Mouse (Mus musculus): ENCODE data around the gene Rps19. TPM values are rescaled to one million over a fixed set of nuclear protein-coding genes. Genes with fewer than 3 reads are reported as not detected.

Gene Rps19
- polyA plus RNA-seq (2012; rRNA removed; ENCODE audit: low replicate concordance) = 631 and 672 TPM in 2 replicates

DNA sequence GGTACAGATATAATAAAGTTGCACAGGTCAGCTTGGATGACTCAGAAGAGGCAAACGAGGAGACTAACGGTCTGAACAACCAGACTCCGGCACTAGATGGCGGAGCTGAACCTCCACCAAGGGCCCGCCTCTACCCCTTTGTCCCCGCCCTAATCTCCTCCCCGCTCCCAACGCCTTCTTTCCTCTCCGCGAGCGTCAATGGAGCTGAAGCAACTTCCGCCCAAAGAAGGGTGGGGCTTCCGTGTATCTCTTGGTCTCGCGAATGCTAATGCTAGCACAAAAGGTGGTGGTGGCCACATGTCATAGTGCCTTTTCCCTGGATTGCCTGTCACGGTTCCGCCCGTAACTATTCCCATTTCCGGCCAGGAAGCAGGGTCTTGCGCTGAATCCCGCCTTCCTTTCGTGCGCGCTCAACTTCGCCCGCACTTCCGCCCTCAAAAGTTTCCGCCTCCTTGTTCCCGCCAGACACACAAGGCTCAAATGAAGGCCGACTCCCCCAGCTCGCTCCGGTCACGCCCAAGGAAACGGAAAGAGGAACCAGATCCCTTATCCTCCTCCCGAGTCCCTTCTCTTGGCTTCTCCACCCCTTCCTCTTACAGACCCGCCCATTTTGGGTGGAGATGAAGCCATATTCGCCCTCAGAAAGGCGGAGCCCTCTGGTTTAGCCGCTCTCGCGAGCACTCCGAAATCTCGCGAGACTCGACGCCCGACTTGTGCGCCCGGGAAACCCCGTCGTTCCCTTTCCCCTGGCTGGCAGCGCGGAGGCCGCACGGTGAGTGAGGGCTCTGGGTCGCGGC lies at the start of gene Rps19:
Gene Rps19, plus strand, starts transcription at position 476 of the 797 bp plus-strand sequence.

DNA sequence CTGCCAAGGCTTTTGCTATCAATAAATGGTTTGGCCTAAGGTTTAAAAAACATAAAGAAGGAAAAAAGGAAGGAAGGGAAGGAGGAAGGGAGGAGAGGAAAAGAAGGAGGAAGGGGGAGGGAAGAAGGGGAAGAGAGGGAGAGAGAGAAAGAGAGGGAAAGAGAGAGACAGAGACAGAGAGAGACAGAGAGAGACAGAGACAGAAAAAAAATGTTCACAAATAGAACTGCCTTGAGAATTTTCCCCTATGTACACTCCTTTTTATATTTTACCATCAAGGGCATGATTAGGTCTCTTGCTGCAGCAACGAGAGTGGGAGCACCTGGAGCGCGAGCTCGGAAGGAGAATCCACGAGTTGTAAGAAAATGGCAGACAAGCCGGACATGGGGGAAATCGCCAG lies 22.3 kb upstream of the Rps19 start, which contains the start of gene Gm9844:
Gene Gm9844, plus strand, starts transcription at position 301 of the 400 bp plus-strand sequence.

DNA sequence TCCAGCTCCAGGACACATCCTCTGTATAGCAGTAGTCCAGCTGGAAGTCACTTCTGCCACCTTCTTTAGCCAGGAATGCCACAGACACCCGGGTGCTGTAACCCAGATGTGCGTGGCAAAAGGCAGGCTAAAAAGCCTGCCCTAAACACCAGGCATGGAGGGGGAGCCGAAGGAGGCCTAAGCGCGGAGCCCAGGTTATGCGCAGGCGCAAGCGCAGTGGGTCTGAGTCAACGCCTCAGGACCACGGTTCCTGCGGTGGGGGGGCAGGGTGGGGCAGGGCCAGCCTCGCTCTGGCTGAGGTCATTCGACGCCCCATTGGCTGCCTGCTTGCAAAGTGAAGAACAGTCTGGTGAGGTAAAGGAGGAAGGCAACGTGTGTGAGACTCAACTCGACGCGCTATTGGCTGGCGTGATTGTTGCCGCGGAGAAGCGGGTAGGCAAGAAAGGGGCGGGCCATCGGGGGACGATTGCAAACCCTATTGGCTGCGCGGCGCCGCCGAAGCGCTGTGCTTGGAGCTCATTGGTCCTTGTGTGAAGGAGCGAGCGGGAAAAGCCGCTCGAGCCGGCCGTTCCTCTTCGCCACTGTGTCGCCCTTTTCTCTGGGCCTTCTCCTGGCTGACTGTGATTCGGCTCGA lies 14.5 kb upstream of the Rps19 start, which contains the start of the genes Lypd4 and Dmrtc2:
Gene Lypd4, minus strand, starts transcription at position 410 of the 634 bp plus-strand sequence.
Gene Dmrtc2, plus strand, starts transcription at position 526 of the 634 bp plus-strand sequence.

DNA sequence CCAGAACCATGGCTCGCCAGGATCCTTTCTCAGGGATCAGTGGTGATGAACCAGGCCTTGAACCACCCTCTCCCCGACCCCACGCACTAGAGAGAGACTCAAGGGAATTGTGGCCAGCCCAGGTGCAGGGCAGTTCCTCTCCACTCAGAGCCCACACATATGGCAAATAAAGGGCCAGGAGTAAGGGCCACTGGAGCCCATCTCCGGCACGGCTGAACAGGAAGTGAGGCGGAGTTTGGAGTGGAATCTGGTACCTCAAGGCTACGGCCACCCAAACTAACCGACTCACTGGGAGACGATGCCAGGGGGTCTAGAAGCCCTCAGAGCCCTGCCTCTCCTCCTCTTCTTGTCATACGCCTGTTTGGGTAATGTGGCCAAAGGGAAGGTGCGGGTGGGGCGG lies 13.1 kb downstream of the Rps19 start, which contains the start of gene Cd79a:
Gene Cd79a, plus strand, starts transcription at position 158 of the 400 bp plus-strand sequence.

DNA sequence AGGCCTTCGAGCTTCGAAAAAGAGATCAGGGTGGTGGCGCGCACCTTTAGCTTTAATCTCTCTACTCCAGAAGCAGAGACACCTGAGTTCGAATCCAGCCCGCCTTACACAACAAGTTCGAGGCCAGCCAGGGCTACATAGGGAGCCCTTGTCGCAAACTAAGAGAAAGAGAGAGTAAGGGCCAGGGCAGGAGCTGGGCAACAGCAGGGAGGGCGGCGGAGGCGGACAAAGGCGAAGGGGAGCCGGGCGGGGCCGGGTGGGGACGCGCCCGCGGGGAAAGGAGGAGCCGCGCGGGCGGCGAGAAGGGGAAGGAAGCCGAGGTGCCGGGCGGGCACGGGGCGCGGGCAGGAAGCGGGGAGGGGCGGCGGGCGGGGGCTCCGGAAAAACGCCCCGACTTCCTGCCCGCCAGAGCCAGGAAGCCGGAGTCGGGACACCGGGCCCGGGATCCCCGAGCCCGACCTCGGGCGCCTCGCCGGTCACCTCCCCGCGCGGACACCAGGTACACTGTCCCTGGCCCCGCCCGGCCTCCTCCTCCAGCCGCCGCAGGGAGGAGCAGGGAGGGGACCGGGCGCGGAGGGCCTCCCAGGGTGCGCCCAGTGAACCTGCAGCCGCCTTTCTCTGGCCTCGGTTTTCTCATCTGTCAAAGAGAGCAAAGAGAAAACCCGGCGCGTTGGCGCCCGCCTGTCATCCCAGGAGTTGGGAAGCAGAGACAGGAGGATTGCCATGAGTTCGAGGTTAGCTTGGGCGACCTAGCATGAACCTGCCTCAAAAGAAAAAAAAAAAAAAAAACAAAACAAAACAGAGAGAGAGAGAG lies 18.7 kb downstream of the Rps19 start, which contains the start of gene Arhgef1:
Gene Arhgef1, plus strand, starts transcription at position 283 of the 814 bp plus-strand sequence.

Other genes starting within 250 kb of the Rps19 start
- gene Lypd3, start 247.8 kb upstream of the Rps19 start, polyA plus RNA-seq (2012; rRNA removed; ENCODE audit: low replicate concordance) = 7.3 and 8.8 TPM in 2 replicates
- gene Tex101, start 207.7 kb upstream of the Rps19 start, polyA plus RNA-seq (2012; rRNA removed; ENCODE audit: low replicate concordance) = not detected in 2 replicates
- gene BC049730, start 175.1 kb upstream of the Rps19 start, polyA plus RNA-seq (2012; rRNA removed; ENCODE audit: low replicate concordance) = not detected in 2 replicates
- gene Gm4763, start 157.5 kb upstream of the Rps19 start, polyA plus RNA-seq (2012; rRNA removed; ENCODE audit: low replicate concordance) = not detected in 2 replicates
- gene Cd177, start 124.1 kb upstream of the Rps19 start, polyA plus RNA-seq (2012; rRNA removed; ENCODE audit: low replicate concordance) = 0.41 and 0.66 TPM in 2 replicates
- gene Ceacam10, start 107.2 kb upstream of the Rps19 start, polyA plus RNA-seq (2012; rRNA removed; ENCODE audit: low replicate concordance) = 0.19 and 0.30 TPM in 2 replicates
- 2.9 and 4.6 TPM in 2 replicates for gene Gm9844, start 22.2 kb upstream of the Rps19 start, polyA plus RNA-seq (2012; rRNA removed; ENCODE audit: low replicate concordance)
- gene Lypd4, start 14.4 kb upstream of the Rps19 start, polyA plus RNA-seq (2012; rRNA removed; ENCODE audit: low replicate concordance) = 0.23 TPM in 1 of 2 replicates, not detected in the other
- gene Dmrtc2, start 14.3 kb upstream of the Rps19 start, polyA plus RNA-seq (2012; rRNA removed; ENCODE audit: low replicate concordance) = 0.09 TPM in 1 of 2 replicates, not detected in the other
- 227 and 413 TPM in 2 replicates for gene Cd79a, start 13.0 kb downstream of the Rps19 start, polyA plus RNA-seq (2012; rRNA removed; ENCODE audit: low replicate concordance)
- 431 and 893 TPM in 2 replicates for gene Arhgef1, start 18.5 kb downstream of the Rps19 start, polyA plus RNA-seq (2012; rRNA removed; ENCODE audit: low replicate concordance)
- not detected in 2 replicates for gene Gm4881, start 60.1 kb downstream of the Rps19 start, polyA plus RNA-seq (2012; rRNA removed; ENCODE audit: low replicate concordance)
- 616 and 766 TPM in 2 replicates for gene Rabac1, start 88.4 kb downstream of the Rps19 start, polyA plus RNA-seq (2012; rRNA removed; ENCODE audit: low replicate concordance)
- gene Atp1a3, start 121.6 kb downstream of the Rps19 start, polyA plus RNA-seq (2012; rRNA removed; ENCODE audit: low replicate concordance) = 17.6 and 20.0 TPM in 2 replicates
- gene Grik5, start 188.0 kb downstream of the Rps19 start, polyA plus RNA-seq (2012; rRNA removed; ENCODE audit: low replicate concordance) = 25.8 and 38.3 TPM in 2 replicates
- gene Zfp574, start 188.2 kb downstream of the Rps19 start, polyA plus RNA-seq (2012; rRNA removed; ENCODE audit: low replicate concordance) = 32.4 and 58.6 TPM in 2 replicates